Mouse (Mus musculus): ENCODE results near the gene St6gal1. TPM values are rescaled to one million over a fixed set of nuclear protein-coding genes. Genes with fewer than 3 reads are reported as not detected.
A peak's percentile ranks its signal among the peaks of the same experiment; 100 is the strongest.
"Not testable (repeated sequence)": the region's sequence is repeated elsewhere in the genome, so short reads cannot be mapped to it uniquely, and the experiment has no call there.

St6gal1 gene
- 20.3 and 21.0 TPM in 2 replicates for polyA plus RNA-seq (2014; fragmentation: Nextera tagmentation; extraction: Ambion mirVana)

DNA sequence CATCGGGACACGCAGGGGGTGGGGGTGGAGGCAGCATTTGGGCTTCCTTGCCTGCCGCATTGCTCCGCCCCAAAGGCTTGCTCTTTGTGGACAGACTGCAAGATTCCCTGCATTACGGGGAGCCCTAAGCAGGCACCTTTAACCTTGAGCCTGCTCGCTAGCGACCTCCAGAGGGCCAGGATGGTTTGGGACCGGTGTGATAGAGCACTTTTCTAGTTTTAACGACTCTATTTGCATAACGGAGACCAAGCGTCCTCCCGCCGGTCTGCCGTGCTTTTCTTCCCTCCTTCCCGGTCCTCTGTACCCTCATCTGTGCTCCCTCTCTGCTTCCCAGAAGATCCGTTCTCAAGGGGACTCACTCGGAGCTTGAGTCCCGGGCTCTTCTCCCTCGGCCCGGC lies at the start of gene St6gal1:
St6gal1 (plus strand) TSS at position 70 of the 398 bp plus-strand sequence.
- 0% methylated on average over 18 of the region's 20 CpGs for WGBS
- DNase-seq (ENCODE audit: low spot score), result peak; percentile 86
- no peaks in the 10 kb centered on the region for H3K27me3 ChIP-seq (replicated peaks; ENCODE audit: control insufficient read depth, insufficient read depth, low read length)
- no peaks in the 10 kb centered on the region for H3K36me3 ChIP-seq (ENCODE audit: control insufficient read depth, insufficient read depth, low read length)
- ATAC-seq (ENCODE audit: low read depth), result peak; percentile 63
- H3K9ac ChIP-seq (ENCODE audit: low read depth, low read length), result peak within 1 kb of the TSS; percentile 81
- H3K4me2 ChIP-seq (ENCODE audit: low read depth, low read length), result peak within 1 kb of the TSS; percentile 86
- H3K9me3 ChIP-seq (ENCODE audit: control insufficient read depth, low read length), result no peaks in the 10 kb centered on the region
- peak within 1 kb of the TSS; percentile 85 for H3K27ac ChIP-seq (replicated peaks; ENCODE audit: low read depth, low read length)
- peak within 1 kb of the TSS; percentile 63 for H3K4me3 ChIP-seq (ENCODE audit: low read depth, low read length)
- peaks cover 20% of the 10 kb centered on the region for H3K4me1 ChIP-seq (ENCODE audit: control insufficient read depth, insufficient read depth, low read length)

DNA sequence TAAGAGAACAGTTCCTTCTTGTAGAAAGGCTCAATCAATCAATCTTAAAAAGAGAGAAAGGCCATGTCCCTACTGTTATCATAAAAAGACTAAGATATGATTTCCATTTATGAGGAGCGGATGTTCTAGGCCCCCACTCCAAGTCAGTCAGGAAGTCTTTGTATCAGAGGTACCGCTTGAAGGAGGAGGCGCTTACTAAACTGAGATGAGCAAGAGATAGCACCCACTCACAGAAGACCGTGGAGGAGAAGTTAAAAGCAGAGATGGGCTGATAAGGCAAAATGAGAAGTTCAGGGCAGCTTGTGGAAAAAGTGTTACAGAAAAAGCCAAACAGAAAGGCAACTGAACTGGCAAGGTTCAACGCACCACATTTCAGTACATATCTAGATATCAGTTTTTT lies 49.7 kb upstream of the St6gal1 start:
- WGBS, result 89% methylated on average over 5 of the region's 5 CpGs
- Histone ChIP-seq H3K4me1 (ENCODE audit: control insufficient read depth, insufficient read depth, low read length) (no peaks in the 10 kb centered on the region), H3K27me3 (replicated peaks; ENCODE audit: control insufficient read depth, insufficient read depth, low read length) (no peaks in the 10 kb centered on the region), H3K9me3 (ENCODE audit: control insufficient read depth, low read length) (no peaks in the 10 kb centered on the region), H3K9ac (ENCODE audit: low read depth, low read length) (no peak overlapping the region), H3K27ac (replicated peaks; ENCODE audit: low read depth, low read length) (no peak overlapping the region), H3K4me2 (ENCODE audit: low read depth, low read length) (no peak overlapping the region), H3K36me3 (ENCODE audit: control insufficient read depth, insufficient read depth, low read length) (no peaks in the 10 kb centered on the region), H3K4me3 (ENCODE audit: low read depth, low read length) (no peak overlapping the region)
- no peak for ATAC-seq (ENCODE audit: low read depth)
- no peak for DNase-seq (ENCODE audit: low spot score)

DNA sequence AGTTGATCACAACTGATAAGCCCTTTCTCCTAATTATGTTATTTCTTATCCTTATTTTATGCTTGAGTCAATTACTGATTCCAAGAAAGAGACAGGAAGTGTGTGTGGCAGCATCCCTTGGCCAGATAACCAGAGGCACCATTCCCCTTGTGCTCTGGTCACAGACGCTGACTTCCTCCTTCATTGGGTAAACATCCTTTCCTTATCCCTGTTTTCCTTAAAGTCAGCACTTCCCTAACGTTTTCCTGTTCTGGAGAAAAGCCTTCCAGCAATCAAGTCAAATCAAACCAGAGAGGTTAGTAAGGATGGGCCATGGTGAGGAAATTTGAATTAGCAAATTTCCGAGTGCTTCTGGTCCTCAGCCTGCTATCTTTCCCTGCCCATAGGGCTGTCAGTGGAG lies 48.6 kb upstream of the St6gal1 start:
- 44% methylated on average over 3 of the region's 3 CpGs for WGBS
- ATAC-seq (ENCODE audit: low read depth), result no peak

DNA sequence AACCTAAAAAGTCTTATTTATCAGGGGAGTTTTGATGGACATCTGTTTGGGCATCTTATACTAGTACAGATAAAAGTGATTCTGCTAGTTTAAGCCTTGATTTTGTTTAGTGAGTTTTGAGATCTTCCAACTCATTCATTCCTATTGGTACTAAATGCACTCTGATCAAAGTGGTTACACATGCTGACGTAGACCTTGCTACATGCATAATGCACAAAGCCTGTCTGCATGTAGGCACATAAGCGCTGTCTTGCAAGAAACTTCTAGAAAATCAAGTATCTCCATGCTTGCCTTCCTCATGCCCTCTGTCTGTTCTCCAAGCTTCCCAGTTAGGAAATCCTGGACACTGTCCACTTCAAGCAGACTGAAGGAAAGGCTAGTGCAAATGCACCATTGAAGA lies 46.7 kb upstream of the St6gal1 start:
- H3K27ac ChIP-seq (replicated peaks; ENCODE audit: low read depth, low read length), result no peak overlapping the region
- no peaks in the 10 kb centered on the region for H3K27me3 ChIP-seq (replicated peaks; ENCODE audit: control insufficient read depth, insufficient read depth, low read length)
- ATAC-seq (ENCODE audit: low read depth) (no peak), DNase-seq (ENCODE audit: low spot score) (no peak)
- no peaks in the 10 kb centered on the region for H3K36me3 ChIP-seq (ENCODE audit: control insufficient read depth, insufficient read depth, low read length)
- no peak overlapping the region for H3K9ac ChIP-seq (ENCODE audit: low read depth, low read length)
- 92% methylated on average over 2 of the region's 2 CpGs for WGBS
- no peaks in the 10 kb centered on the region for H3K4me1 ChIP-seq (ENCODE audit: control insufficient read depth, insufficient read depth, low read length)
- no peaks in the 10 kb centered on the region for H3K9me3 ChIP-seq (ENCODE audit: control insufficient read depth, low read length)
- no peak overlapping the region for H3K4me3 ChIP-seq (ENCODE audit: low read depth, low read length)
- no peak overlapping the region for H3K4me2 ChIP-seq (ENCODE audit: low read depth, low read length)

More for the DNA sequence above, 48.6 kb upstream of the St6gal1 start:
- Histone ChIP-seq H3K4me2 (ENCODE audit: low read depth, low read length) (no peak overlapping the region), H3K9me3 (ENCODE audit: control insufficient read depth, low read length) (no peaks in the 10 kb centered on the region), H3K36me3 (ENCODE audit: control insufficient read depth, insufficient read depth, low read length) (no peaks in the 10 kb centered on the region), H3K27ac (replicated peaks; ENCODE audit: low read depth, low read length) (no peak overlapping the region), H3K4me1 (ENCODE audit: control insufficient read depth, insufficient read depth, low read length) (no peaks in the 10 kb centered on the region), H3K4me3 (ENCODE audit: low read depth, low read length) (no peak overlapping the region), H3K9ac (ENCODE audit: low read depth, low read length) (no peak overlapping the region), H3K27me3 (replicated peaks; ENCODE audit: control insufficient read depth, insufficient read depth, low read length) (no peaks in the 10 kb centered on the region)
- DNase-seq (ENCODE audit: low spot score), result no peak

DNA sequence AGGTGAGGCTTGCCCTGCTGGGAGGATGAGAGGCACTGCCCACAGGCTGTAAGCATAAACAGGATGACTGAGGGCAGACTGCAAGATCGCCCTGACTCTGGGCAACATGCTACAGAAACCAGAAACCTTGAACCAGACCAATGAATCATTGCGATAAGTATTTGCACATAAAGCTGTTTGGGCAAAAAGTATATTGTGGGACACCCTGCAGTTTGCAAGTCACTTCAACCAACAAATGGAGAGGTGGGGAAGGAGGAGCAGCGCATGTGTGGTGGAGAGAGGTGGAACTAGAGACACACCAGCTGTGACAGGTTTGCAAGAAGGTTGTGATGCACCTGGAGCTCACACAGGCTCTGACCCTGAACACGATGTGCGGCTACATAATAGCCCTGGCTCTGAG lies 45.7 kb upstream of the St6gal1 start:
- H3K27ac ChIP-seq (replicated peaks; ENCODE audit: low read depth, low read length), result no peak overlapping the region
- H3K27me3 ChIP-seq (replicated peaks; ENCODE audit: control insufficient read depth, insufficient read depth, low read length), result no peaks in the 10 kb centered on the region
- H3K36me3 ChIP-seq (ENCODE audit: control insufficient read depth, insufficient read depth, low read length), result no peaks in the 10 kb centered on the region
- H3K4me1 ChIP-seq (ENCODE audit: control insufficient read depth, insufficient read depth, low read length), result no peaks in the 10 kb centered on the region
- ATAC-seq (ENCODE audit: low read depth) (no peak), DNase-seq (ENCODE audit: low spot score) (no peak)
- no peaks in the 10 kb centered on the region for H3K9me3 ChIP-seq (ENCODE audit: control insufficient read depth, low read length)
- no peak overlapping the region for H3K9ac ChIP-seq (ENCODE audit: low read depth, low read length)
- H3K4me3 ChIP-seq (ENCODE audit: low read depth, low read length), result no peak overlapping the region
- WGBS, result 94% methylated on average over 5 of the region's 5 CpGs
- H3K4me2 ChIP-seq (ENCODE audit: low read depth, low read length), result no peak overlapping the region

DNA sequence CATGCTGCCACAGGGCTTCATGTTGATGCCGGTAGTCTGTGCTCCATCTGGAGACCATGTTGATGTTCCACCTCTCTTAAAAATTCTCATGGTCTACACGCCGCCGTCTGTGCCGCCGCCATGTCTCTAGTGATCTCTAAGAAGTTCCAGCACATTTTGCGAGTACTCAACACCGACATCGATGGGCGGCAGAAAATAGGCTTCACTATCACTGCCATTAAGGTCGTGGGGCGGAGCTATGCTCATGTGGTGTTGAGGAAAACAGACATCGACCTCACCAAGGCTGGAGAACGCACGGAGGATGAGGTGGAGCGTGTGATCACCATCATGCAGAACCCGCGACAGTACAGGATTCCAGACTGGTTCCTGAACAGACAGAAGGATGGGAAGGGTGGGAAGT lies 45.1 kb upstream of the St6gal1 start:
- H3K4me2 ChIP-seq (ENCODE audit: low read depth, low read length); H3K4me3 ChIP-seq (ENCODE audit: low read depth, low read length); DNase-seq (ENCODE audit: low spot score); ATAC-seq (ENCODE audit: low read depth); H3K4me1 ChIP-seq (ENCODE audit: control insufficient read depth, insufficient read depth, low read length); H3K9me3 ChIP-seq (ENCODE audit: control insufficient read depth, low read length); H3K27me3 ChIP-seq (replicated peaks; ENCODE audit: control insufficient read depth, insufficient read depth, low read length); H3K27ac ChIP-seq (replicated peaks; ENCODE audit: low read depth, low read length); H3K9ac ChIP-seq (ENCODE audit: low read depth, low read length); H3K36me3 ChIP-seq (ENCODE audit: control insufficient read depth, insufficient read depth, low read length): not testable (repeated sequence)
- WGBS, result 90% methylated on average over 18 of the region's 18 CpGs

DNA sequence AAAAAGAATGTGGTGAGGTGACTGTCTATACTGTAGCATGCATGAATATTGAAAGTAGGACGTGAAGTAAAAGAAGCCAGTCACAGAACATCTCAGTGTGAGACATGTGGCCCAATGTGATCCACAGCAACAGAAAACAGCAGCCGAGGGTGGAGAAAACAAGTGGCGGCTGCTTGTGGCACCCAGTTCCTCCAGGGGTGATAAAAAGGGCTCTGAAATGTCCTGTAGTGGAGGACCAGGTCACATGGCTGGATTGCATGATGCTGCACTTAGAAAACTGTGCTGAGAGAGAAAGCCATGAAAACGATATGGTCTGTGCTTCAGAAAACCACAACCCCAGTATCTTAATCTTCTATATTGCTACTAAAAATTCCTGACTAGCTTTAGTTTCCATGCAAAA lies 43.5 kb upstream of the St6gal1 start:
- DNase-seq (ENCODE audit: low spot score), result no peak
- WGBS, result 74% methylated on average over 4 of the region's 4 CpGs
- no peaks in the 10 kb centered on the region for H3K27me3 ChIP-seq (replicated peaks; ENCODE audit: control insufficient read depth, insufficient read depth, low read length)
- no peak overlapping the region for H3K4me2 ChIP-seq (ENCODE audit: low read depth, low read length)
- no peak overlapping the region for H3K4me3 ChIP-seq (ENCODE audit: low read depth, low read length)
- H3K36me3 ChIP-seq (ENCODE audit: control insufficient read depth, insufficient read depth, low read length), result no peaks in the 10 kb centered on the region
- H3K9me3 ChIP-seq (ENCODE audit: control insufficient read depth, low read length), result no peaks in the 10 kb centered on the region
- H3K27ac ChIP-seq (replicated peaks; ENCODE audit: low read depth, low read length), result no peak overlapping the region
- H3K9ac ChIP-seq (ENCODE audit: low read depth, low read length), result no peak overlapping the region
- H3K4me1 ChIP-seq (ENCODE audit: control insufficient read depth, insufficient read depth, low read length), result no peaks in the 10 kb centered on the region
- no peak for ATAC-seq (ENCODE audit: low read depth)

DNA sequence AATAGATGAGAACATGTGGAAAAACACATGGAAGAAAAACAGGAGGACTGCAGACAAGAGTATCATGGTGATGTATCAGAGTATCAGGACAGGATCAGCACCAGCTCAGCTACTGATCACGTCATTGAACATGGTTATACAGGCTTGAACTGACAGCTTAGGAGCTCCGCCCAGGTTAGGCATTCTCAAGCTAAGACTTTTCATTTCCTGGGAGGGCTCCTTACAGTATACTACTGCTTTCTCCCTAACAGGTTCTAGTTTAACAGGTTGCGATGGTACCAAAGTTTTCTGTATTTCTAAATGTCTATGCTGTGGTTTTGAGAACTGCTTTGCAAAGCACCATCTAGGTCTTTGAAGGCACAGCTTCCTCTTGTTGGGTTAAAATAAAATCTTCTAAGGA lies 43.1 kb upstream of the St6gal1 start:
- DNase-seq (ENCODE audit: low spot score), result no peak
- ATAC-seq (ENCODE audit: low read depth), result no peak
- Histone ChIP-seq H3K27ac (replicated peaks; ENCODE audit: low read depth, low read length) (no peak overlapping the region), H3K9ac (ENCODE audit: low read depth, low read length) (no peak overlapping the region), H3K9me3 (ENCODE audit: control insufficient read depth, low read length) (no peaks in the 10 kb centered on the region), H3K4me2 (ENCODE audit: low read depth, low read length) (no peak overlapping the region), H3K36me3 (ENCODE audit: control insufficient read depth, insufficient read depth, low read length) (no peaks in the 10 kb centered on the region), H3K27me3 (replicated peaks; ENCODE audit: control insufficient read depth, insufficient read depth, low read length) (no peaks in the 10 kb centered on the region), H3K4me3 (ENCODE audit: low read depth, low read length) (no peak overlapping the region), H3K4me1 (ENCODE audit: control insufficient read depth, insufficient read depth, low read length) (no peaks in the 10 kb centered on the region)
- 75% methylated on average over 3 of the region's 3 CpGs for WGBS

DNA sequence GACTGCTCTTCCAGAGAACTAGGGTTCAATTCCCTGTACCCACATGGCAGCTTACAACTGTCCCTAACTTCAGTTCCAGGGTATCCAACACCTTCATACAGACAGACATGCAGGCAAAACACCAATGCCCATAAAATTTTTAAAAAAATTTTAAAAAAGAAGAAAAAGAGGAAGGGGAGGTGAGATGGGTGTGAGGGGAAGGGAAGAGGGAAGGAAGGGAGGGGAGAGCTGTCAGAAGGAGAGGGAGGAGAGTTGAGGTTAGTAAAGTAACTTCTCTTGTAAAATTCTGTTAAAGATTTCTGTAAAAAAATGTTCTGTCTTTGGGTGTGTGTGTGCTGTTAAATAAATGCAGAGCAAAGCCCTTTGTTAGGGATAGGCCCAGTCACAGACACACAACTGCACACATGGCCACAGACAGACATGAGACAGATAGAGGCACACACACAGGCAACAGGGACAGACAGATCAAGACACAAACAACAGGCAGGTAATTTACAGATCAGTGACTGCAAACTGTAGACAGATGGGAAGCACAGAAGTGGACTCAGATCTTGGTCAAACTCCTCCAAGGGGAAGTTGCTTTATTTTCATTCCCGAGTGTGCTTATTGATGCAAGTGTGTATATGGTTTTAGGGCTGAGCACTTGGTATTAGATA lies 42.5 kb upstream of the St6gal1 start:
- H3K27me3 ChIP-seq (replicated peaks; ENCODE audit: control insufficient read depth, insufficient read depth, low read length), result no peaks in the 10 kb centered on the region
- no peaks in the 10 kb centered on the region for H3K9me3 ChIP-seq (ENCODE audit: control insufficient read depth, low read length)
- H3K36me3 ChIP-seq (ENCODE audit: control insufficient read depth, insufficient read depth, low read length), result no peaks in the 10 kb centered on the region
- DNase-seq (ENCODE audit: low spot score) (no peak), ATAC-seq (ENCODE audit: low read depth) (no peak)
- no peak overlapping the region for H3K4me3 ChIP-seq (ENCODE audit: low read depth, low read length)
- WGBS, result 76% methylated on average over 1 of the region's 1 CpGs
- no peaks in the 10 kb centered on the region for H3K4me1 ChIP-seq (ENCODE audit: control insufficient read depth, insufficient read depth, low read length)
- H3K4me2 ChIP-seq (ENCODE audit: low read depth, low read length), result no peak overlapping the region
- no peak overlapping the region for H3K9ac ChIP-seq (ENCODE audit: low read depth, low read length)
- H3K27ac ChIP-seq (replicated peaks; ENCODE audit: low read depth, low read length), result no peak overlapping the region
